Mouse (Mus musculus): ENCODE data around the gene Olfr772. TPM values are rescaled to one million over a fixed set of nuclear protein-coding genes. Genes with fewer than 3 reads are reported as not detected.
"Not testable (repeated sequence)": the region's sequence is repeated elsewhere in the genome, so short reads cannot be mapped to it uniquely, and the experiment has no call there.

Olfr772 gene
- not detected for total RNA-seq (2021)
- long read RNA-seq, experiment 1 = 0 reads
- long read RNA-seq, experiment 2 = 0 reads

DNA sequence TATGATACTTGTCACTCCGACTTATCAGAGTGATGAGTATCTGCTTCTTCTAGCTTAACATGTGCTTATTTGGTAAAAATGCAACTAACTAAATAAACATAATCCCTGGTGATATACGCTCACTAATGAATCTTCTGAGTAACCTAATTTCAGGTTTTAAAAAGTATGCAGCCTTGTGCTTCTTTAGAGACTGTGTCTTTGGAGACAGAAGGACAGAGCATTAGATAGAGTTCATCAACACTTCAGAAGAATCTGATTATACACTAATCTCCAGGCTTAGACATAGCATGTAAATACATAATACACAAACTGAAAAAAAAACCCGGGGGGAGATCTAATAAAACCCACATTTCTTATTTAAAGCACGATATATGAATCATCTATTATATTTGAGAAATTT is at the start of gene Olfr772:
Olfr772 (minus strand) TSS at position 101 of the 400 bp plus-strand sequence.
- DNase-seq (ENCODE audit: low spot score in 2 of 2) = not testable (repeated sequence)

DNA sequence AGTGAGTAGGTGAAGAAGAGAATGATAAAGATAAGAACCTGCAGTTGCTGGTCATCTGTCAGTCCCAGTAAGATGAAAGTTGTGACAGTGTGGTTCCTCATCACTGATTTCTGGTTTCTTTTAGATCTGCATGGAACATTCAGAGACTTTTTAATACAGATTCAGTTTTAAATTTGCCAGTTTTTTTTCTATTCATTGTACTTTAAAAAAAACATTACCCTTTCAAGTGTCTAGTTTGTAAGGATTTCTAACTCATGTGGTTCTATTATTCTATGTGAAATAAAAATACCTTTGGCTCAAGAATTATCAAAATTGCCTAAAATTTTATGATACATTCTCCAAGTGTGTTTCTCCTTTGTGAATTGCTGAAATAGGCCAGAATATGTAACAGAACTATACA is 9.6 kb upstream of the Olfr772 start, which contains the start of gene Olfr773:
Olfr773 (minus strand) TSS at position 101 of the 400 bp plus-strand sequence.
- DNase-seq (ENCODE audit: low spot score in 2 of 2) = not testable (repeated sequence)

DNA sequence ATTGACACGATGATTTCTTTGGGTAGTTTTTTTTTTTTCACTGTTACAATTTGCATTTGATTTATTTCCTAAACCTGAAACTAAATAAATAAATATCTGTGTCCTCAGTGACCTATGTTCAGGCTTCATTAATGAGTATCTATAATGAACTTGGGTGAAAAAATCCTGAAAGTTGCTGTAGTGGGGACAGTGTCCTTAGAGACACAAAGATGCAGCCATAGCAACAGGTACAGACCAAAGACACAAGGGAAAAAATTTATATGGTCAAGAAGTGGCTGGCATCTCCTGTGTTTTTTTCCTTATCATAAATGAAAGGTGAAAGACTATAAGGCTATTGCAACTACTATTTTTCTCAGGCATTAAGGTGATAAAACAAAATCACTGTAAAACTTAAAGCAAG is 13.1 kb downstream of the Olfr772 start, which contains the start of gene Olfr771:
Olfr771 (minus strand) TSS at position 101 of the 400 bp plus-strand sequence.
- DNase-seq (ENCODE audit: low spot score in 2 of 2) = no peak

DNA sequence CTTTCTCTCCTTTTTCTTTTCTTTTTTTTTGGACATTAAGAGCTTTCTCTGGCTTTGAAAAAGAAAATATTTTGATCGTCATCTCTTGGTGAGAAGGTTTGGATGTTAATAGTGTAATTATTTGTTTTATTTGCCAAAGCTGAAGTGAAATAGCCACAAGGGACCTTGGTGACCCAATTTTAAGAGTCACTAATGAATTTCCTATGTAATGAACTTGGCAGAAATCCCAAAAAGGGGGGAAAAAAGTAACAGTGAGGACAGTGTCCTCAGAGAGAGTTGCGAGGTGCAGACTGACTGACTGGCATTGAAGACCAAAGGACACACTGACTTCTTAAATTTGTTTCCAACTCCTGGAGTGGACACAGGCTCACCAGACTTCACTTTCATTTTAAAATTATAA is 38.8 kb downstream of the Olfr772 start, which contains the start of gene Olfr770:
Olfr770 (minus strand) TSS at position 101 of the 400 bp plus-strand sequence.
- no peak for DNase-seq (ENCODE audit: low spot score in 2 of 2)

Other genes with a start within 250 kb of the Olfr772 start
- 10 to 100 TPM; 13.9 to 17.2 TPM for gene Itga7, start 244.1 kb downstream of the Olfr772 start, total RNA-seq (2021)
- 10 to 100 TPM in 1 of 2 experiments, 1 to 10 TPM in 1; 5.4 to 10.0 TPM for gene Mettl7b, start 216.9 kb downstream of the Olfr772 start, total RNA-seq (2021)
- gene Olfr9, start 188.5 kb downstream of the Olfr772 start, total RNA-seq (2021) = not detected
- gene Olfr763, start 167.1 kb downstream of the Olfr772 start, total RNA-seq (2021) = not detected
- gene Olfr764-ps1, start 138.0 kb downstream of the Olfr772 start, total RNA-seq (2021) = not detected
- not detected for gene Olfr765, start 127.9 kb downstream of the Olfr772 start, total RNA-seq (2021)
- not detected for gene Olfr766-ps1, start 108.9 kb downstream of the Olfr772 start, total RNA-seq (2021)
- gene Olfr767, start 95.0 kb downstream of the Olfr772 start, total RNA-seq (2021) = not detected
- not detected for gene Olfr768, start 78.5 kb downstream of the Olfr772 start, total RNA-seq (2021)
- gene Olfr769, start 60.1 kb downstream of the Olfr772 start, total RNA-seq (2021) = not detected
- gene Olfr770, start 38.9 kb downstream of the Olfr772 start, total RNA-seq (2021) = not detected
- not detected for gene Olfr771, start 13.2 kb downstream of the Olfr772 start, total RNA-seq (2021)
- gene Olfr773, start 9.5 kb upstream of the Olfr772 start, total RNA-seq (2021) = not detected
- not detected for gene Olfr774, start 58.3 kb upstream of the Olfr772 start, total RNA-seq (2021)
- not detected for gene Olfr775, start 70.5 kb upstream of the Olfr772 start, total RNA-seq (2021)
- gene Olfr776, start 81.2 kb upstream of the Olfr772 start, total RNA-seq (2021) = not detected
- not detected for gene Olfr777, start 93.6 kb upstream of the Olfr772 start, total RNA-seq (2021)
- not detected for gene Olfr780, start 140.2 kb upstream of the Olfr772 start, total RNA-seq (2021)
- not detected for gene Olfr781, start 150.9 kb upstream of the Olfr772 start, total RNA-seq (2021)
- gene Olfr782, start 170.9 kb upstream of the Olfr772 start, total RNA-seq (2021) = not detected
- under 1 TPM in 1 of 2 experiments, not detected in 1; 0.08 TPM for gene Olfr784, start 206.2 kb upstream of the Olfr772 start, total RNA-seq (2021)
- gene Olfr785, start 227.5 kb upstream of the Olfr772 start, total RNA-seq (2021) = not detected
- gene Olfr786, start 249.4 kb upstream of the Olfr772 start, total RNA-seq (2021) = not detected